Mouse (Mus musculus) forebrain, embryonic 11.5 days (tissue): ENCODE data around the gene Pold2. TPM values are rescaled to one million over a fixed set of nuclear protein-coding genes. Genes with fewer than 3 reads are reported as not detected.

ENCODE experiments used
- ATAC-seq: fragments of 200-750 bp; cut with Nextera tagmentation; replicated peaks from 2 replicates; pipeline ENCODE4 v1.8.0; 2017; ENCODE audit warnings: moderate TSS enrichment; ENCODE audit not compliant: low FRiP score
- DNase-seq: peaks from one replicate; pipeline ENCODE4 v3.0.0-alpha.2; 2017; ENCODE audit warnings: low spot score
- H3K27ac ChIP-seq: fragments of 300-500 bp; sonication (generic); 2 replicates; pipeline ENCODE4 v1.5.1; 2014; ENCODE audit warnings: low read depth, low read length
- H3K27me3 ChIP-seq: fragments of 300-500 bp; sonication (generic); 2 replicates; pipeline ENCODE4 v1.6.1; 2014; ENCODE audit warnings: mild to moderate bottlenecking, low read length, mixed read lengths; ENCODE audit not compliant: control insufficient read depth, insufficient read depth
- H3K36me3 ChIP-seq: fragments of 300-500 bp; sonication (generic); 2 replicates; pipeline ENCODE4 v1.6.1; 2014; ENCODE audit warnings: mild to moderate bottlenecking, low read length, moderate library complexity, mixed read lengths; ENCODE audit not compliant: control insufficient read depth, insufficient read depth
- H3K4me1 ChIP-seq: fragments of 300-500 bp; sonication (generic); replicated peaks from 2 replicates; pipeline ENCODE4 v1.6.1; 2014; ENCODE audit warnings: low read length, mixed read lengths; ENCODE audit not compliant: control insufficient read depth, insufficient read depth
- H3K4me2 ChIP-seq: fragments of 300-500 bp; sonication (generic); 2 replicates; pipeline ENCODE4 v1.6.1; 2014; ENCODE audit warnings: low read depth, mild to moderate bottlenecking, low read length, moderate library complexity, mixed read lengths; ENCODE audit not compliant: severe bottlenecking
- H3K4me3 ChIP-seq: fragments of 300-500 bp; sonication (generic); 2 replicates; pipeline ENCODE4 v1.5.1; 2014; ENCODE audit warnings: low read depth, low read length
- H3K9ac ChIP-seq: fragments of 300-500 bp; sonication (generic); 2 replicates; pipeline ENCODE4 v1.6.1; 2014; ENCODE audit warnings: low read length
- H3K9me3 ChIP-seq: fragments of 300-500 bp; sonication (generic); 2 replicates; pipeline ENCODE4 v1.6.1; 2016; ENCODE audit warnings: low read length, mixed read lengths; ENCODE audit not compliant: control insufficient read depth
- WGBS: fragments of 180-500 bp; shearing (Covaris S2); extraction: QIAGEN DNeasy Blood & Tissue Kit; methylation state at CpG from one replicate; pipeline ENCODE4 v1.1.7; 2014; 5-methylcytosine and 5-hydroxymethylcytosine counted together
- polyA plus RNA-seq: library from polyadenylated mRNA; unstranded; fragments of >200 nt; fragmentation: Nextera tagmentation; extraction: Ambion mirVana; gene quantifications from 2 replicates; pipeline ENCODE4 v1.2.1, GENCODE M21; 2014

Pold2 gene
- polyA plus RNA-seq, 1 experiment from 2014 or later = 130 TPM

- Histone ChIP-seq H3K9me3 (no peaks in the 10 kb centered on the region), H3K4me3 (no peak overlapping the region), H3K27me3 (no peaks in the 10 kb centered on the region), H3K4me1 (peaks cover 7% of the 10 kb centered on the region; the same call in 1 of the 2 replicates), H3K27ac (no peak overlapping the region), H3K36me3 (peaks cover 7% of the 10 kb centered on the region), H3K4me2 (no peak overlapping the region), H3K9ac (no peak overlapping the region)
- ATAC-seq (no peak), DNase-seq (no peak)
- 98% methylated on average over 9 of the region's 9 CpGs for WGBS
These were observed 4.9 kb downstream of the Pold2 start for GRCm38 (mm10) chr11:5873192-5873591.

- H3K27ac ChIP-seq = no peak overlapping the region
These were observed 5.4 kb downstream of the Pold2 start for GRCm38 (mm10) chr11:5872707-5873106.

GRCm38 (mm10) chr11:5870069-5870468, 8.0 kb downstream of the Pold2 start:
- Histone ChIP-seq H3K27ac (no peak overlapping the region), H3K9me3 (no peaks in the 10 kb centered on the region), H3K4me1 (no peaks in the 10 kb centered on the region), H3K9ac (no peak overlapping the region), H3K4me2 (no peak overlapping the region), H3K36me3 (peaks cover 7% of the 10 kb centered on the region), H3K27me3 (no peaks in the 10 kb centered on the region), H3K4me3 (no peak overlapping the region)
- DNase-seq (no peak), ATAC-seq (no peak)
- 90% methylated on average over 16 of the region's 16 CpGs for WGBS

More at GRCm38 (mm10) chr11:5872707-5873106, 5.4 kb downstream of the Pold2 start:
- no peak overlapping the region for H3K4me2 ChIP-seq
- H3K9ac ChIP-seq = no peak overlapping the region
- H3K4me3 ChIP-seq = no peak overlapping the region
- DNase-seq (no peak), ATAC-seq (no peak)
- peaks cover 7% of the 10 kb centered on the region for H3K36me3 ChIP-seq
- H3K4me1 ChIP-seq = peaks cover 7% of the 10 kb centered on the region; the same call in 1 of the 2 replicates
- no peaks in the 10 kb centered on the region for H3K27me3 ChIP-seq
- H3K9me3 ChIP-seq = no peaks in the 10 kb centered on the region
- 93% methylated on average over 11 of the region's 11 CpGs for WGBS

GRCm38 (mm10) chr11:5869331-5869730, 8.8 kb downstream of the Pold2 start:
- Histone ChIP-seq H3K4me1 (no peaks in the 10 kb centered on the region), H3K9me3 (no peaks in the 10 kb centered on the region), H3K9ac (no peak overlapping the region), H3K4me3 (no peak overlapping the region), H3K4me2 (no peak overlapping the region), H3K36me3 (peaks cover 7% of the 10 kb centered on the region), H3K27ac (no peak overlapping the region), H3K27me3 (no peaks in the 10 kb centered on the region)
- ATAC-seq (no peak), DNase-seq (no peak)
- WGBS = 95% methylated on average over 16 of the region's 16 CpGs

DNA sequence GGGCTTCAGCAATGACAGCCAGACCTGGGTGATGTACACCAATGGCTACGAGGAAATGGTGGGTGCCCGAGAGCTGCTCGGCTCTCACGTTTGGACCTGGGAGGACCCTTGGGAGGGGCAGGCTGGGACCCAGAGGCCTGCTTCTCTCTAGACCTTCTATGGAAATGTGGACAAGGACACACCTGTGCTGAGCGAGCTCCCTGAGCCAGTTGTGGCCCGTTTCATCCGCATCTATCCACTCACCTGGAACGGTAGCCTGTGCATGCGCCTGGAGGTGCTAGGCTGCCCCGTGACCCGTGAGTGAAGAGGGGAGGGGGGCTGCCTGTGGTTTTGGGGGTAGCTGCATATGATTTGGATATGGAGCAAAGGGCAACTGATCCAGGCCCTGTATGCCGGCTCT, 9.8 kb downstream of the Pold2 start:
- ATAC-seq (no peak), DNase-seq (no peak)
- 94% methylated on average over 12 of the region's 12 CpGs for WGBS
- H3K4me3 ChIP-seq = no peak overlapping the region
- H3K9ac ChIP-seq = no peak overlapping the region
- no peak overlapping the region for H3K4me2 ChIP-seq
- H3K9me3 ChIP-seq = no peaks in the 10 kb centered on the region
- H3K36me3 ChIP-seq = peaks cover 7% of the 10 kb centered on the region
- H3K27ac ChIP-seq = no peak overlapping the region
- H3K4me1 ChIP-seq = no peaks in the 10 kb centered on the region
- no peaks in the 10 kb centered on the region; the same call in 1 of the 2 replicates for H3K27me3 ChIP-seq

DNA sequence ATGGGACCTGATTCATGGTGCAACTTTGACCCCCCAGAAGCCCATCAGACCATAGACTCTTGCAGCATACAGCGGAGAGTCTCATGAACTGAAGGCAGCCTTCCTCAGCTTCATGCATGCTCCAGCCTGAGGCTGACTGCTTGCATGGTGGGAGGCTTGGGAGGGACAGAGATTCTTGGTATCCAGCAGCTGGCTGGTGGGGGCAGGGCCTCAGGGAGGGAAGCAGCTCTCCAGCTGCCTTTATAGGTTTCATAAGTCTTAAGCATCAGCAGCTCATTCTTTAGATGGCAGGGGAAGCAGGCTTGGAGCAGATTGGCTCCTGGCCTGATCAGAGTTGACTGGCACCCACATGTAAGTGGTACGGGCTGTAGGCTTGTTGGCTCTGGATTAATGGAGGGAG, 10.9 kb downstream of the Pold2 start:
- DNase-seq (no peak), ATAC-seq (no peak)
- peaks cover 2% of the 10 kb centered on the region for H3K36me3 ChIP-seq
- H3K4me1 ChIP-seq = peaks cover under 1% of the 10 kb centered on the region
- H3K9me3 ChIP-seq = no peaks in the 10 kb centered on the region
- H3K4me2 ChIP-seq = no peak overlapping the region
- WGBS = 95% methylated on average over 2 of the region's 2 CpGs
- H3K27ac ChIP-seq = no peak overlapping the region
- no peak overlapping the region for H3K4me3 ChIP-seq
- peaks cover 8% of the 10 kb centered on the region for H3K27me3 ChIP-seq
- no peak overlapping the region for H3K9ac ChIP-seq

GRCm38 (mm10) chr11:5862394-5863105, 15.5 kb downstream of the Pold2 start:
- H3K9ac ChIP-seq = no peak overlapping the region
- 39% methylated on average over 15 of the region's 15 CpGs for WGBS
- peaks cover 28% of the 10 kb centered on the region for H3K27me3 ChIP-seq
- peaks cover 7% of the 10 kb centered on the region for H3K4me1 ChIP-seq
- no peaks in the 10 kb centered on the region for H3K36me3 ChIP-seq
- no peak overlapping the region for H3K27ac ChIP-seq
- H3K4me3 ChIP-seq = peak overlapping the region; percentile 23
- DNase-seq (no peak), ATAC-seq (no peak)
- peak overlapping the region; percentile 55; the same call in 1 of the 2 replicates for H3K4me2 ChIP-seq
- H3K9me3 ChIP-seq = no peaks in the 10 kb centered on the region

DNA sequence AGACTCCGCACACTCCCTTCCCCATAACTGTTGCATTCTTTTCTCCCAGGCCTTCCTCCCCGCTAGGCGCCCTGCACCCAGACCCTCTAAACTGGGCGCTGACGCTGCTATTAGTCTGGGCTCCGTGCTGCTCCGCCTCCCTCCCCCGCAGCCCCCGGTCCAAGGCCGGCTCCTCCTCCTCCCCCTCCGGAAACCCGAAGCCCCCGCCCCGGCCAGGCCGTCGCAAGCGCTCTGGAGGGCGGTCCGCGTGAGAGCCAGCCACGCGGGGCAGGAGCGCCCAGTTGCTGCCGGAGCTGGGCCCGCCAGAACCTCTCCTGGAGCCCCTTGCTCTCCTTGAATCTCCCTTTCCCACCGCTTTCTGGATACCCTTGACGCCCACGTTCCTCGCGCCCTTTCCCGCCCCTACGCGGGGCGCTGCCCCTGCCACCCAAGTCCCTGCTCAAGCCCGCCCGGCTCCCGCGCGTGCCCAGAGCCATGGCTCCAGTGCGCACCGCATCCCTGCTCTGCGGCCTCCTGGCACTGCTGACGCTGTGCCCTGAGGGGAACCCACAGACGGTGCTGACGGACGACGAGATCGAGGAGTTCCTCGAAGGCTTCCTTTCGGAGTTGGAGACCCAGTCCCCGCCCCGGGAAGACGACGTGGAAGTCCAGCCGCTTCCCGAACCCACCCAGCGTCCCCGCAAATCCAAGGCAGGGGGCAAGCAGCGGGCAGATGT, 16.3 kb downstream of the Pold2 start, which contains the start of gene Aebp1:
Aebp1 (plus strand) TSS at position 270 of the 716 bp plus-strand sequence.
- H3K27ac ChIP-seq = no peak within 1 kb of the TSS
- WGBS = 4% methylated on average over 52 of the region's 59 CpGs
- peak within 1 kb of the TSS; percentile 55 for H3K4me2 ChIP-seq
- peaks cover 7% of the 10 kb centered on the region for H3K4me1 ChIP-seq
- DNase-seq (peak; percentile 68), ATAC-seq (no peak)
- no peaks in the 10 kb centered on the region for H3K9me3 ChIP-seq
- H3K4me3 ChIP-seq = peak within 1 kb of the TSS; percentile 23
- H3K27me3 ChIP-seq = peaks cover 28% of the 10 kb centered on the region
- H3K9ac ChIP-seq = peak within 1 kb of the TSS; percentile 47
- no peaks in the 10 kb centered on the region for H3K36me3 ChIP-seq
